Mouse (Mus musculus) thymus, adult 2 months (tissue): Measurements from ENCODE around the gene Tmem30b. TPM values are rescaled to one million over a fixed set of nuclear protein-coding genes. Genes with fewer than 3 reads are reported as not detected.
"Not testable (repeated sequence)": the region's sequence is repeated elsewhere in the genome, so short reads cannot be mapped to it uniquely, and the experiment has no call there.

Source experiments
- DNase-seq: peaks from one replicate; pipeline ENCODE4 v3.0.0; 2021
- H3K27ac ChIP-seq: fragments of 200-500 bp; 2 replicates; pipeline ENCODE4 v1.5.1; 2012; ENCODE audit warnings: low read length, control low read depth; ENCODE audit not compliant: control insufficient read depth, insufficient read depth
- H3K27me3 ChIP-seq: fragments of 200-500 bp; 2 replicates; pipeline ENCODE4 v1.6.1; 2012; ENCODE audit warnings: mild to moderate bottlenecking, low read length, moderate library complexity, mixed read lengths; ENCODE audit not compliant: control insufficient read depth, insufficient read depth
- H3K36me3 ChIP-seq: fragments of 200-500 bp; 2 replicates; pipeline ENCODE4 v1.6.1; 2012; ENCODE audit warnings: mild to moderate bottlenecking, low read length, moderate library complexity; ENCODE audit not compliant: control insufficient read depth, insufficient read depth
- H3K4me1 ChIP-seq: fragments of 200-500 bp; replicated peaks from 2 replicates; pipeline ENCODE4 v1.6.1; 2012; ENCODE audit warnings: low read length; ENCODE audit not compliant: control insufficient read depth, insufficient read depth
- H3K4me3 ChIP-seq: fragments of 200-500 bp; 2 replicates; pipeline ENCODE4 v1.5.1; 2012; ENCODE audit warnings: mild to moderate bottlenecking, low read length, control low read depth, moderate library complexity; ENCODE audit not compliant: control insufficient read depth, insufficient read depth
- CTCF ChIP-seq: fragments of 200-500 bp; IDR thresholded peaks from 2 replicates; pipeline ENCODE4 v1.5.1; 2012; ENCODE audit warnings: mild to moderate bottlenecking, control low read depth, low read length, moderate library complexity, borderline replicate concordance; ENCODE audit not compliant: control insufficient read depth, poor library complexity, insufficient read depth; ENCODE audit errors: extremely low read depth
- POLR2A ChIP-seq: fragments of 200-500 bp; IDR thresholded peaks from 2 replicates; pipeline ENCODE4 v1.6.1; 2012; ENCODE audit warnings: mild to moderate bottlenecking, low read length, control low read depth, moderate library complexity; ENCODE audit not compliant: control insufficient read depth, poor library complexity, insufficient read depth; ENCODE audit errors: extremely low read depth
- WGBS: fragments of 180-500 bp; shearing (Covaris S2); methylation state at CpG from one replicate; pipeline ENCODE4 v1.1.7; 2018; 5-methylcytosine and 5-hydroxymethylcytosine counted together
- polyA plus RNA-seq: library from polyadenylated mRNA; depleted of rRNA; stranded (reverse); fragments of >200 nt; gene quantifications from 2 replicates; pipeline ENCODE4 v1.2.3, GENCODE M21; 2012

The Tmem30b gene
- polyA plus RNA-seq, 1 experiment = 4.3 TPM

- 85% methylated on average over 11 of the region's 11 CpGs for WGBS
- TF ChIP-seq CTCF = no peak
- no peak for TF ChIP-seq POLR2A
Observed at GRCm38 (mm10) chr12:73531889-73532479, 14.2 kb downstream of the Tmem30b start.

GRCm38 (mm10) chr12:73529590-73529989 is 16.6 kb downstream of the Tmem30b start:
- no peak overlapping the region for H3K27ac ChIP-seq
- no peak for TF ChIP-seq CTCF
- no peaks in the 10 kb centered on the region for H3K36me3 ChIP-seq
- no peaks in the 10 kb centered on the region; the same call in 1 of the 2 replicates for H3K27me3 ChIP-seq
- DNase-seq = no peak
- H3K4me3 ChIP-seq = no peak overlapping the region
- no peaks in the 10 kb centered on the region for H3K4me1 ChIP-seq
- 92% methylated on average over 11 of the region's 11 CpGs for WGBS

More at GRCm38 (mm10) chr12:73531889-73532479, 14.2 kb downstream of the Tmem30b start:
- no peak overlapping the region for H3K4me3 ChIP-seq
- no peak for DNase-seq
- no peaks in the 10 kb centered on the region for H3K4me1 ChIP-seq
- no peaks in the 10 kb centered on the region for H3K27me3 ChIP-seq
- no peaks in the 10 kb centered on the region for H3K36me3 ChIP-seq
- H3K27ac ChIP-seq = no peak overlapping the region

- 92% methylated on average over 9 of the region's 9 CpGs for WGBS
- Histone ChIP-seq H3K36me3 (no peaks in the 10 kb centered on the region), H3K4me3 (no peak overlapping the region), H3K4me1 (no peaks in the 10 kb centered on the region), H3K27ac (no peak overlapping the region), H3K27me3 (no peaks in the 10 kb centered on the region; the same call in 1 of the 2 replicates)
- TF ChIP-seq CTCF (no peak), POLR2A (no peak)
- DNase-seq = no peak
Observed at GRCm38 (mm10) chr12:73529131-73529530, 17.1 kb downstream of the Tmem30b start.

- not testable (repeated sequence) for H3K27me3 ChIP-seq, H3K27ac ChIP-seq, DNase-seq, H3K4me1 ChIP-seq, H3K4me3 ChIP-seq, H3K36me3 ChIP-seq
- 100% methylated on average over 1 of the region's 1 CpGs for WGBS
Observed at GRCm38 (mm10) chr12:73528142-73528541, 18.1 kb downstream of the Tmem30b start.

- TF ChIP-seq CTCF (no peak), POLR2A (no peak)
Observed at GRCm38 (mm10) chr12:73525254-73525885, 20.8 kb downstream of the Tmem30b start.

GRCm38 (mm10) chr12:73523066-73523465 is 23.1 kb downstream of the Tmem30b start:
- no peak overlapping the region for H3K4me3 ChIP-seq
- H3K27ac ChIP-seq = no peak overlapping the region
- no peak for DNase-seq
- no peaks in the 10 kb centered on the region for H3K4me1 ChIP-seq
- WGBS = 92% methylated on average over 12 of the region's 12 CpGs
- no peak for TF ChIP-seq POLR2A
- no peak for TF ChIP-seq CTCF
- H3K36me3 ChIP-seq = no peaks in the 10 kb centered on the region
- no peaks in the 10 kb centered on the region; the same call in 1 of the 2 replicates for H3K27me3 ChIP-seq

More at GRCm38 (mm10) chr12:73525254-73525885, 20.8 kb downstream of the Tmem30b start:
- DNase-seq = no peak
- Histone ChIP-seq H3K27ac (no peak overlapping the region), H3K27me3 (no peaks in the 10 kb centered on the region; the same call in 1 of the 2 replicates), H3K36me3 (no peaks in the 10 kb centered on the region), H3K4me3 (no peak overlapping the region), H3K4me1 (no peaks in the 10 kb centered on the region)
- WGBS = 84% methylated on average over 8 of the region's 8 CpGs

- TF ChIP-seq POLR2A (no peak), CTCF (no peak)
- no peak overlapping the region for H3K4me3 ChIP-seq
- WGBS = 90% methylated on average over 3 of the region's 3 CpGs
- no peak overlapping the region for H3K27ac ChIP-seq
- H3K36me3 ChIP-seq = no peaks in the 10 kb centered on the region
- DNase-seq = no peak
- H3K4me1 ChIP-seq = no peaks in the 10 kb centered on the region
- H3K27me3 ChIP-seq = no peaks in the 10 kb centered on the region; the same call in 1 of the 2 replicates
Observed at GRCm38 (mm10) chr12:73521944-73522343, 24.2 kb downstream of the Tmem30b start.
